Mouse (Mus musculus): ENCODE data around the gene Kpna7. TPM values are rescaled to one million over a fixed set of nuclear protein-coding genes. Genes with fewer than 3 reads are reported as not detected.
A peak's percentile ranks its signal among the peaks of the same experiment; 100 is the strongest.

Kpna7 gene
- polyA plus RNA-seq, 1 experiment, result not detected

DNA sequence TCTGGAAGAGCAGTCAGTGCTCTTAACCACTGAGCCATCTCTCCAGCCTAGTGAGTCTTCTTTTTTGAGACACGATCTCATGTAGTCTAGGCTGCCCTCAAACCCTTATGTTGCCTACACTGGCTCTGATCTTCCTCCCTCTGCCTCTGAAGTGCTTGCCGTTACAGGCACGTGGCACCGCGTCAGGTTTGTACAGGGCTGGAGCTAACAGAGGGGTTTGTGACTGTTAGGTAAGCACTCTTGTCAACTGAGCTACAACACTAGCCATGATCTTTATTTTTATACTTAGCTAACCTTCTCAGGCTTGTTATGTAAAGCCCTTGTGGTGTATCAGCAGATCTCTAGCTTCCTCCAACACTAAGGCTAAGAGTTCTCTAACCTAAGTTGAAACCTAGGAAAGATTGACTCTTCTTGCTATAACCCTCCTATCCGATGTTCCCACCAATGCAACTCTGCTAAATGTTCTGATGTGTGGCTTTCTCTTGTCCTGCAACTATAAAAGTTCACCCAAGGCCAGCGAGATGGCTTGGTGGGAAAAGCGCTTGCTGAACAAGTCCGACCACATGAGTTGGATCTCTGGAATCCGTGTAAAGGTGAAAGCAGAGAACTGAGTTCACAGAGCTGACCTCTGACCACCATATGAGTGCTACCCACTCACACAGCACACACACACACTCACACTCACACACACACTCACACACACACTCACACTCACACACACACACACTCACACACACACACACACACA is 1.8 kb downstream of the Kpna7 start:
- TF ChIP-seq CTCF (IDR thresholded peaks at IDR 0.05; ENCODE audit: low read depth, low read length), result no peak
- TF ChIP-seq POLR2A (IDR thresholded peaks at IDR 0.05; ENCODE audit: insufficient read depth, low read length), result no peak
- no peak for TF ChIP-seq EP300 (IDR thresholded peaks at IDR 0.05; ENCODE audit: insufficient read depth, low read depth, low read length)
- no peak overlapping the region for H3K4me3 ChIP-seq (ENCODE audit: low read depth, low read length)
- H3K27ac ChIP-seq (ENCODE audit: insufficient read depth, low read length), result no peak overlapping the region
- H3K27me3 ChIP-seq (ENCODE audit: control insufficient read depth, insufficient read depth, low read length, poor library complexity, severe bottlenecking), result no peaks in the 10 kb centered on the region
- no peaks in the 10 kb centered on the region for H3K4me1 ChIP-seq (ENCODE audit: control insufficient read depth, insufficient read depth, low read length)
- H3K9ac ChIP-seq (ENCODE audit: low read depth, poor library complexity, severe bottlenecking), result no peak overlapping the region
- H3K36me3 ChIP-seq (ENCODE audit: control insufficient read depth, insufficient read depth, low read length, poor library complexity, severe bottlenecking), result no peaks in the 10 kb centered on the region
- no peaks in the 10 kb centered on the region for H3K9me3 ChIP-seq (replicated peaks; ENCODE audit: control insufficient read depth, insufficient read depth, low read length, poor library complexity, severe bottlenecking)

DNA sequence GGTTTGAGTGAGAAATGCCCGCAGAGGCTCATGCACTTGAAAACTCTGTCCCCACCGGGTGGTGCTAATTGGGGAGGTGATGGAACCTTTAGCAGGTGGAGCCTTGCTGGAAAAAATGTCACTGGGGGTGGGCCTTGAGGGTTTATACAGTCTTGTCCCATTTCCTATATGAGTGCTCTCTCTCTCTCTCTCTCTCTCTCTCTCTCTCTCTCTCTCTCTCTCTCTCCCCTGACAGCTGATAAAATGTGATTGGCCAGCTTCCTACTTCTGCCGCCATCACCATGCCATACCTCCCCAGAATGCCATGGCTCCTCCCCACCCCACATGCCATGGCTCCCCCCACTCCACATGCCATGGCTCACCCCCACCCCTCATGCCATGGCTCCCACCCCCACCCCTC is 8.7 kb downstream of the Kpna7 start:
- Histone ChIP-seq H3K27ac (ENCODE audit: insufficient read depth, low read length) (no peak overlapping the region), H3K27me3 (ENCODE audit: control insufficient read depth, insufficient read depth, low read length, poor library complexity, severe bottlenecking) (no peaks in the 10 kb centered on the region), H3K36me3 (ENCODE audit: control insufficient read depth, insufficient read depth, low read length, poor library complexity, severe bottlenecking) (no peaks in the 10 kb centered on the region), H3K4me1 (ENCODE audit: control insufficient read depth, insufficient read depth, low read length) (no peaks in the 10 kb centered on the region), H3K9ac (ENCODE audit: low read depth, poor library complexity, severe bottlenecking) (no peak overlapping the region), H3K9me3 (replicated peaks; ENCODE audit: control insufficient read depth, insufficient read depth, low read length, poor library complexity, severe bottlenecking) (no peaks in the 10 kb centered on the region), H3K4me3 (ENCODE audit: low read depth, low read length) (no peak overlapping the region)
- TF ChIP-seq POLR2A (IDR thresholded peaks at IDR 0.05; ENCODE audit: insufficient read depth, low read length), result no peak
- no peak for TF ChIP-seq CTCF (IDR thresholded peaks at IDR 0.05; ENCODE audit: low read depth, low read length)
- no peak for TF ChIP-seq EP300 (IDR thresholded peaks at IDR 0.05; ENCODE audit: insufficient read depth, low read depth, low read length)

DNA sequence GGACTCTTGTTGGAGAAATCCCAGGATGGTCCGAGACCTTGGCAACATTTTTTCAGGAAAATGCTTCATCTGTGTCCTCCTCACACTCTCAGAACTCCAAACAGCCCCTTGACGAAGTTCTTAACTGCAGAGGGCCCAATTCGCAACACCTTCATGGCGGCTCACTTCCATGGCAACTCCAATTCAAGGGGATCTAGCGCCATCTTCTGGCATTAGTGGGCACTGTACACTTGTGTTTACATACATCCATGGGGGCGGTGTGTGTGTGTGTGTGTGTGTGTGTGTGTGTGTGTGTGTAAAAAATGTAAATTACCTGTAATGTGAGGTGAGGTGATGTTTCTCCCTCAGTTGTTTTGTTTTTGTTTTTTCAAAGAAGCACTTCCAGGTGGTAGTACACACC is 12.5 kb downstream of the Kpna7 start:
- TF ChIP-seq EP300 (IDR thresholded peaks at IDR 0.05; ENCODE audit: insufficient read depth, low read depth, low read length) (no peak), CTCF (IDR thresholded peaks at IDR 0.05; ENCODE audit: low read depth, low read length) (peak; percentile 80)
- H3K4me3 ChIP-seq (ENCODE audit: low read depth, low read length), result no peak overlapping the region
- no peaks in the 10 kb centered on the region for H3K27me3 ChIP-seq (ENCODE audit: control insufficient read depth, insufficient read depth, low read length, poor library complexity, severe bottlenecking)
- no peak overlapping the region for H3K9ac ChIP-seq (ENCODE audit: low read depth, poor library complexity, severe bottlenecking)
- H3K36me3 ChIP-seq (ENCODE audit: control insufficient read depth, insufficient read depth, low read length, poor library complexity, severe bottlenecking), result no peaks in the 10 kb centered on the region
- no peaks in the 10 kb centered on the region for H3K4me1 ChIP-seq (ENCODE audit: control insufficient read depth, insufficient read depth, low read length)
- H3K9me3 ChIP-seq (replicated peaks; ENCODE audit: control insufficient read depth, insufficient read depth, low read length, poor library complexity, severe bottlenecking), result no peaks in the 10 kb centered on the region
- H3K27ac ChIP-seq (ENCODE audit: insufficient read depth, low read length), result no peak overlapping the region

DNA sequence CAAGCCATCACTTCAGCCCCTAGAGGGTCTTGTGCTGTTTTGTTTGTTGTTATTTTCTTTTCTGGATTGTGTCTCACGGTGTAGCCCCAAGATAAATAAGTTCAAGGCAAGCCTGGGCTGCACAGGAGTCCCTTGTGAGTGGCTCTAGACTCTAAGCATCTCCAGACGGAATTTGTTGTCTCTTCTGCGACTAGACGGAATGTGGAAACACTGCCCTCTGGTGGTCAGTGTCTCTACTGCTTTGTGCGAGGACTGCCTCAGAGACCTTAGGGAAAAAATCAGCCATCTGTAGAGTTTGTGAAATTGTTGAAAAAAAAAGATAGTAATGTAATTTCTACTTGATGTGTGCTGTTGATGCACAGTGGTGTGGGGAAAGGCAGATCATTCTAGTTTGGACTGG is 14.1 kb downstream of the Kpna7 start:
- H3K36me3 ChIP-seq (ENCODE audit: control insufficient read depth, insufficient read depth, low read length, poor library complexity, severe bottlenecking), result no peaks in the 10 kb centered on the region
- no peaks in the 10 kb centered on the region for H3K27me3 ChIP-seq (ENCODE audit: control insufficient read depth, insufficient read depth, low read length, poor library complexity, severe bottlenecking)
- H3K27ac ChIP-seq (ENCODE audit: insufficient read depth, low read length), result no peak overlapping the region
- TF ChIP-seq POLR2A (IDR thresholded peaks at IDR 0.05; ENCODE audit: insufficient read depth, low read length) (no peak), CTCF (IDR thresholded peaks at IDR 0.05; ENCODE audit: low read depth, low read length) (peak; percentile 80)
- no peak overlapping the region for H3K4me3 ChIP-seq (ENCODE audit: low read depth, low read length)
- no peak overlapping the region for H3K9ac ChIP-seq (ENCODE audit: low read depth, poor library complexity, severe bottlenecking)
- no peaks in the 10 kb centered on the region for H3K9me3 ChIP-seq (replicated peaks; ENCODE audit: control insufficient read depth, insufficient read depth, low read length, poor library complexity, severe bottlenecking)
- H3K4me1 ChIP-seq (ENCODE audit: control insufficient read depth, insufficient read depth, low read length), result no peaks in the 10 kb centered on the region

DNA sequence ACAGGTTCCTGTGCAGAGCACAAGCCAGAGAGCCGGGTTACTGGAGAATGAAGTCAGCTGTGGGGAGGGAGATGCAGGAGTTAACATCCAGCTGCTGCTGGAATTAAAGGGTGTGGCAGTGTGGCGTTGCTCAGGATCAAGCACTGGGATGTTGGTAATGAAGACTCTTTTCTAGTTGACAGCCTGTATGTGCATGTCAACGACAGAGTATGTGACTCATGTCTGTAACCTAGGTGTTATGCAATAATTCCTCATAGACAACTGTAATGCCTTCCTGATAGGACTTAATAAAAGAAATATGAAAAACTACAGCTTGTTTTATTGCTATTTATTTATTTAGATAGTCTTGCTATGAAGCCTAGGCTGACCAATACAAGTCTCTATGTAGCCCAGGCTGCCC is 15.0 kb downstream of the Kpna7 start:
- H3K27me3 ChIP-seq (ENCODE audit: control insufficient read depth, insufficient read depth, low read length, poor library complexity, severe bottlenecking), result no peaks in the 10 kb centered on the region
- no peak overlapping the region for H3K9ac ChIP-seq (ENCODE audit: low read depth, poor library complexity, severe bottlenecking)
- TF ChIP-seq POLR2A (IDR thresholded peaks at IDR 0.05; ENCODE audit: insufficient read depth, low read length) (no peak), CTCF (IDR thresholded peaks at IDR 0.05; ENCODE audit: low read depth, low read length) (no peak), EP300 (IDR thresholded peaks at IDR 0.05; ENCODE audit: insufficient read depth, low read depth, low read length) (no peak)
- no peak overlapping the region for H3K4me3 ChIP-seq (ENCODE audit: low read depth, low read length)
- no peak overlapping the region for H3K27ac ChIP-seq (ENCODE audit: insufficient read depth, low read length)
- no peaks in the 10 kb centered on the region for H3K9me3 ChIP-seq (replicated peaks; ENCODE audit: control insufficient read depth, insufficient read depth, low read length, poor library complexity, severe bottlenecking)
- H3K36me3 ChIP-seq (ENCODE audit: control insufficient read depth, insufficient read depth, low read length, poor library complexity, severe bottlenecking), result no peaks in the 10 kb centered on the region
- H3K4me1 ChIP-seq (ENCODE audit: control insufficient read depth, insufficient read depth, low read length), result no peaks in the 10 kb centered on the region

DNA sequence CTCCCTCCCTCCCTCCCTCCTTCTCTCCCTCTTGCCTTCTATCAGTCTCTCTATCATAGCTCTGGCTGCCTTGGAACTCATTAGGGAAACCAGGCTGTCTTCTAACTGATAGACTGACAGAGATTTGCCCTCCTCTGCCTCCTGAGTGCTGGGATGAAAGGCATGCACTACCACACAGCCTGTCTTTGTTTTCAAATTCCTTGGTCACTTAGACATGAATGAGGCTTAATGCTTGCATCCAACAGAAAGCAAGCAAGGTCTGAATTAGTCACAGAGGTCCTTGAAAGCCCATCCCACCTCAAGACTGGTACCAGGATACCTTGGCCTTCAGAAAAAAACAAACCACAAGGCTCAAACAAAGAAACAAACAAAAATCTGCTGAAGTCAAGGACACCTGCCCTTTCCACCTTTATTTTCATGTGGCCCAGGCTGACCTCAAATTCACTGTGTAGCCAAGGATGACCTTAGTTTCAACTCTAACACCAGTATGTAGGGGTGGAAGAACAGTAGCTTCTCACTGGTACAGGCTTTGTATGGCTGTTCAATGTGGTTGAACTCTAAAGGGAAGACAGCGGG is 19.0 kb downstream of the Kpna7 start:
- Histone ChIP-seq H3K9me3 (replicated peaks; ENCODE audit: control insufficient read depth, insufficient read depth, low read length, poor library complexity, severe bottlenecking) (0 out of 2 replicates have a peak, but pooled peaks cover 2% of the 10 kb centered on the region), H3K27ac (ENCODE audit: insufficient read depth, low read length) (0 out of 2 replicates have a peak overlapping the region, but pooled peaks have one; percentile 4), H3K9ac (ENCODE audit: low read depth, poor library complexity, severe bottlenecking) (no peak overlapping the region), H3K27me3 (ENCODE audit: control insufficient read depth, insufficient read depth, low read length, poor library complexity, severe bottlenecking) (no peaks in the 10 kb centered on the region), H3K4me3 (ENCODE audit: low read depth, low read length) (no peak overlapping the region), H3K36me3 (ENCODE audit: control insufficient read depth, insufficient read depth, low read length, poor library complexity, severe bottlenecking) (no peaks in the 10 kb centered on the region), H3K4me1 (ENCODE audit: control insufficient read depth, insufficient read depth, low read length) (peaks cover 2% of the 10 kb centered on the region)
- TF ChIP-seq CTCF (IDR thresholded peaks at IDR 0.05; ENCODE audit: low read depth, low read length), result no peak
- no peak for TF ChIP-seq EP300 (IDR thresholded peaks at IDR 0.05; ENCODE audit: insufficient read depth, low read depth, low read length)
- TF ChIP-seq POLR2A (IDR thresholded peaks at IDR 0.05; ENCODE audit: insufficient read depth, low read length), result no peak
